Mouse (Mus musculus) heart, embryonic 11.5 days (tissue): ENCODE measurements at regions not wholly inside any gene's neighbourhood (a gene's known extent, or its start where the extent isn't known, plus 50 kb on each side); places are given as distances from the start of the nearest gene placed in this dataset.

Source experiments
- ATAC-seq: fragments of 200-750 bp; cut with Nextera tagmentation; replicated peaks from 2 replicates; pipeline ENCODE4 v1.8.0; 2017; ENCODE audit warnings: moderate library complexity; ENCODE audit not compliant: insufficient number of reproducible peaks, low FRiP score, low TSS enrichment
- H3K27ac ChIP-seq: fragments of 300-500 bp; sonication (generic); 2 replicates; pipeline ENCODE4 v1.5.1; 2014; ENCODE audit warnings: mild to moderate bottlenecking, low read depth, low read length
- H3K27me3 ChIP-seq: fragments of 300-500 bp; sonication (generic); 2 replicates; pipeline ENCODE4 v1.6.1; 2014; ENCODE audit warnings: mild to moderate bottlenecking, low read length, mixed read lengths; ENCODE audit not compliant: control insufficient read depth, insufficient read depth
- H3K36me3 ChIP-seq: fragments of 300-500 bp; sonication (generic); 2 replicates; pipeline ENCODE4 v1.6.1; 2014; ENCODE audit warnings: mild to moderate bottlenecking, low read length, moderate library complexity, mixed read lengths; ENCODE audit not compliant: control insufficient read depth, insufficient read depth
- H3K4me1 ChIP-seq: fragments of 300-500 bp; sonication (generic); 2 replicates; pipeline ENCODE4 v1.6.1; 2014; ENCODE audit warnings: low read length; ENCODE audit not compliant: control insufficient read depth, insufficient read depth
- H3K4me2 ChIP-seq: fragments of 300-500 bp; sonication (generic); 2 replicates; pipeline ENCODE4 v1.6.1; 2014; ENCODE audit warnings: mild to moderate bottlenecking, moderate library complexity
- H3K4me3 ChIP-seq: fragments of 300-500 bp; sonication (generic); 2 replicates; pipeline ENCODE4 v1.5.1; 2014; ENCODE audit warnings: low read depth, low read length
- H3K9ac ChIP-seq: fragments of 300-500 bp; sonication (generic); 2 replicates; pipeline ENCODE4 v1.6.1; 2014; ENCODE audit warnings: mild to moderate bottlenecking, low read depth, low read length, moderate library complexity
- H3K9me3 ChIP-seq: fragments of 300-500 bp; sonication (generic); replicated peaks from 2 replicates; pipeline ENCODE4 v1.6.1; 2016; ENCODE audit warnings: low read length; ENCODE audit not compliant: control insufficient read depth
- WGBS: fragments of 180-500 bp; shearing (Covaris S2); extraction: QIAGEN DNeasy Blood & Tissue Kit; methylation state at CpG from one replicate; pipeline ENCODE4 v1.1.7; 2014; ENCODE audit not compliant: insufficient replicate concordance; 5-methylcytosine and 5-hydroxymethylcytosine counted together

GRCm38 (mm10) chr4:71663397-71663796 lies 94.4 kb downstream of the Gm11232 start:
- Histone ChIP-seq H3K27me3 (no peaks in the 10 kb centered on the region), H3K9me3 (no peaks in the 10 kb centered on the region), H3K36me3 (no peaks in the 10 kb centered on the region), H3K4me3 (no peak overlapping the region), H3K27ac (no peak overlapping the region), H3K4me2 (no peak overlapping the region), H3K4me1 (no peaks in the 10 kb centered on the region), H3K9ac (no peak overlapping the region)
- ATAC-seq: no peak

- H3K4me1 ChIP-seq: no peaks in the 10 kb centered on the region
- no peak for ATAC-seq
- 91% methylated on average over 10 of the region's 10 CpGs for WGBS
Measured at GRCm38 (mm10) chr4:71640521-71640920, 117.2 kb downstream of the Gm11232 start.

DNA sequence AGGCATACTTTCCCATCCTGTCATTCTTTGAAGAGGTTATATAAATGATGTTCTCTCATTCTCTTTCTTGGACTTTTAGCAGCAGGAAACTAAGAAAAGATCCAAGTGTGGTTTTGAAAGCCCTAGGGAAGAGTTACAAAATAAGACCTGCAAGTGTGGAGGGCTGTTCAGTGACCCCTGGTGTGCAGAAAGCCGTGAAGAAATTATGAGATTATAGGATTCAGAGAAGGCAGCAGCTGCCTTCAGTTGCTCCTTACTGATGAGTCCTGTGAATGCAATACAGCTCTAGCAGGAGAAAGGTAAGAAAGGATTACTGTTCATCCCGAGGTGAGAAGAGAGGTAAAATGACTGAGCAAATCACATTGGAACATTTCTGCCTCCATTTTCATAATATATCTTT lies 130.7 kb downstream of the Gm11232 start:
- no peak for ATAC-seq
- Histone ChIP-seq H3K4me3 (no peak overlapping the region), H3K9me3 (no peaks in the 10 kb centered on the region), H3K4me1 (no peaks in the 10 kb centered on the region), H3K27me3 (no peaks in the 10 kb centered on the region), H3K27ac (no peak overlapping the region), H3K4me2 (no peak overlapping the region), H3K36me3 (no peaks in the 10 kb centered on the region), H3K9ac (no peak overlapping the region)
- 52% methylated on average over 2 of the region's 2 CpGs for WGBS

More at GRCm38 (mm10) chr4:71640521-71640920, 117.2 kb downstream of the Gm11232 start:
- Histone ChIP-seq H3K4me2 (no peak overlapping the region), H3K27me3 (no peaks in the 10 kb centered on the region), H3K36me3 (no peaks in the 10 kb centered on the region), H3K27ac (no peak overlapping the region), H3K9me3 (no peaks in the 10 kb centered on the region), H3K9ac (no peak overlapping the region), H3K4me3 (no peak overlapping the region)

DNA sequence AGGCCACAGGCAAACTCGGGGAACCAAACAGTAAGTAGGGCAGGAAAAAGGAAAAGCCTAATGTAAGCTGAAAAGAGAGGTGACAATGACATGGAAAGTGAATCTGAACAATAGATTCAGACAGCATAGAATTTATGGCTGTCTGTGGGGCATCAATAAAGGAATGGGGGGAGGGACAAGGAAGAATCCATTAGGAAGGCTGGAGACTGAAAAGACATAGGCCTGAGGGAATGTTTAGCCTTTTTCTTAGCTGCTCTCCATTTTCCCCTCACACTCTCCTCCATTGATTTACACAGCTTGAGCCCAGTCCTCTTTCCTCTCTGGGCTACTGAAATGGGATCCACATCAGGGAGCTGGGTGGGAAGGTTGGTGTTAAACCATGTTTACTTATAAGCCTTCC lies 131.1 kb downstream of the Gm11232 start:
- no peak for ATAC-seq
- no peak overlapping the region for H3K27ac ChIP-seq
- H3K4me3 ChIP-seq: no peak overlapping the region
- H3K9me3 ChIP-seq: no peaks in the 10 kb centered on the region
- H3K4me1 ChIP-seq: no peaks in the 10 kb centered on the region
- no peaks in the 10 kb centered on the region for H3K27me3 ChIP-seq
- H3K4me2 ChIP-seq: no peak overlapping the region
- H3K9ac ChIP-seq: no peak overlapping the region
- H3K36me3 ChIP-seq: no peaks in the 10 kb centered on the region
- 47% methylated on average over 1 of the region's 1 CpGs for WGBS

- ATAC-seq: peak; percentile 63
- WGBS: 61% methylated on average over 2 of the region's 2 CpGs
Measured at GRCm38 (mm10) chr4:71624771-71625170, 133.0 kb downstream of the Gm11232 start.

DNA sequence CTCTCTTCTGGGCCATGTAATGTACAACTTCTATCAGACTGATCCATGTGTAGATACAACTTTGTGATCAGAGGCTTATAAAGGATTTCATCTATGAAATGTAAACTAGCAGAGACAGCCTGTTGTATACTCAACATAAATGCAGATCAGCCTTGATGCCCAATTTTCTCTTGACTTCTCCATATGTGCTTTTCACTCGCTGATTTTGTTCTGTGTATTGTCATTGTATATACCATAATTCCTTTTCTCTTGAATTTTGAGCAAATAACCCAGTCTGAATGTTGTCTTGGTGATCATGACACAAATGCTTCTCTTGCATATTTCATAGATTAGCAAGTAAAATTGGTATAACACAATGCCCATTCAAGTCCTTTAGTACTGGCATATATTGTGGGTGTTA lies 144.0 kb downstream of the Gm11232 start:
- H3K4me2 ChIP-seq: no peak overlapping the region
- H3K4me1 ChIP-seq: no peaks in the 10 kb centered on the region
- no peaks in the 10 kb centered on the region for H3K36me3 ChIP-seq
- WGBS: 70% methylated on average over 1 of the region's 1 CpGs
- no peak overlapping the region for H3K27ac ChIP-seq
- no peak for ATAC-seq
- no peak overlapping the region for H3K9ac ChIP-seq
- H3K27me3 ChIP-seq: no peaks in the 10 kb centered on the region
- H3K9me3 ChIP-seq: no peaks in the 10 kb centered on the region
- H3K4me3 ChIP-seq: no peak overlapping the region

More at GRCm38 (mm10) chr4:71624771-71625170, 133.0 kb downstream of the Gm11232 start:
- H3K4me1 ChIP-seq: no peaks in the 10 kb centered on the region
- no peak overlapping the region for H3K4me3 ChIP-seq
- H3K27me3 ChIP-seq: no peaks in the 10 kb centered on the region
- no peaks in the 10 kb centered on the region for H3K36me3 ChIP-seq
- no peak overlapping the region for H3K4me2 ChIP-seq
- H3K27ac ChIP-seq: no peak overlapping the region
- no peaks in the 10 kb centered on the region for H3K9me3 ChIP-seq
- H3K9ac ChIP-seq: no peak overlapping the region

DNA sequence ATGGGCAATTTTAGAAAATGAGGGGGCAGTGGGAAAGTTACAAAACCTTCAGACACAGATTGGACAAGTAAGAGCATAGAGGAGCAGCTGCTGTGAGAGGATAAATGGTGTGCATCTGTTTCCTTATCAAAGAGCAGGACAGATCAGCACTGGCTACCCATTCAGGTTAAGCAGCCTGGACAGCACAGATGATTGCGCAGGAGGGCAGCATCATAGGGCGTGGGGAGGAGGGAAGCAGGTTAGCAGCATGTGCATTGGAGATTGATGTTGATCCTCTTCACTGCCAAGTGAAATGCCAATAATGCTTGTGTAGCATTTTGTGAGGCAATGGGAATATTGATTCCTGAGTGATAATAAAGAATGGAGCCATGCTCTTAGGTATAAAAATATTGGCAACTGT lies 171.9 kb downstream of the Gm11232 start:
- no peak overlapping the region for H3K4me3 ChIP-seq
- no peaks in the 10 kb centered on the region for H3K9me3 ChIP-seq
- H3K9ac ChIP-seq: no peak overlapping the region
- 71% methylated on average over 2 of the region's 2 CpGs for WGBS
- H3K36me3 ChIP-seq: no peaks in the 10 kb centered on the region
- ATAC-seq: no peak
- H3K4me1 ChIP-seq: no peaks in the 10 kb centered on the region
- H3K27ac ChIP-seq: no peak overlapping the region
- H3K4me2 ChIP-seq: no peak overlapping the region
- no peaks in the 10 kb centered on the region for H3K27me3 ChIP-seq

DNA sequence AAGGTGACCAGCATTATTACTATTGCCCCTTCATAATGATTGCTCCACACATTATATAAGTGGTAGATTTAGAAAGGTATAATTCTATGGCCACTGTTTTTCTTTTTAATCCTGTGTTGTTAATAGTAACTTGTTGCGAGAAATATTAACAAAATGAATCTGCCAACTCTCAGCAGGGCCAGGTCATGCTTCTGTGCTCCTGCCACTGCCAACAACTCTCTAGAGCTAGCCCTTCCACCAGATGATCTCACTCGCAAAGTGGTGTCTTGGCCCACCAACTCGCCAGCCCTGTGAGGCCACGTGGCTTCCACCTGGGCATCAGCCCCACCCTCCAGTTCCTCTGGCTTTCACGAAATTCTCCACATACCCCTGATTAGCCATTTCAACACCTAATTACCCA lies 197.1 kb downstream of the Gm11232 start:
- Histone ChIP-seq H3K4me2 (no peak overlapping the region), H3K36me3 (no peaks in the 10 kb centered on the region), H3K9ac (no peak overlapping the region), H3K4me3 (no peak overlapping the region), H3K27me3 (no peaks in the 10 kb centered on the region), H3K9me3 (no peaks in the 10 kb centered on the region), H3K27ac (no peak overlapping the region), H3K4me1 (no peaks in the 10 kb centered on the region)
- no peak for ATAC-seq
- 69% methylated on average over 5 of the region's 5 CpGs for WGBS

DNA sequence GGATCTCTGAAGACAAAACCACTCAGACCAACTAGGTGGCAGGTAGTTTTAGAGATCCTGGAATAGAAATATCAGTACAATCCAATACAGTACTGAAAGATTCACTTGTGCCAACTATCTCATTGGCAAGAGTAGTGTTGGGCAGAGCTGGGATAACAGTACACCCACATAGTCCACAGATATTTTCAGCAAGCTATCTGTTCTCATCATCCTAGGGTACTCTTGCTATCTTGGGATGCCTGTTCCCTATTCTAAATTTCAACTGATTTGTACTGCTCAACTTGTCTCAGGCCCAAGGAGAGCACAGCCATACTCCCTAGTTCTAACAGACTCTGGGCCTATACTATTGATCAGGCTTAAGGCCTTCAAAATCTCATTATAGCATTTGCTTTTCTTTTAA lies 218.6 kb downstream of the Gm11232 start:
- ATAC-seq: no peak
- Histone ChIP-seq H3K9ac (no peak overlapping the region), H3K36me3 (no peaks in the 10 kb centered on the region), H3K4me3 (no peak overlapping the region), H3K27me3 (no peaks in the 10 kb centered on the region), H3K4me1 (no peaks in the 10 kb centered on the region), H3K9me3 (no peaks in the 10 kb centered on the region), H3K4me2 (no peak overlapping the region), H3K27ac (no peak overlapping the region)
